Mouse (Mus musculus) heart, postnatal 4 days (tissue): ENCODE results near the gene Zfyve21. TPM values are rescaled to one million over a fixed set of nuclear protein-coding genes. Genes with fewer than 3 reads are reported as not detected.
A peak's percentile ranks its signal among the peaks of the same experiment; 100 is the strongest.

Experiments used
- DNase-seq: peaks from one replicate; pipeline ENCODE4 v3.0.0; 2021
- total RNA-seq, 2 experiments: library from RNA; stranded (reverse); gene quantifications; 2 replicates each; pipeline ENCODE4 v1.2.3; 2021

Zfyve21 gene
- 10 to 100 TPM; 36.2 to 38.7 TPM for total RNA-seq

DNA sequence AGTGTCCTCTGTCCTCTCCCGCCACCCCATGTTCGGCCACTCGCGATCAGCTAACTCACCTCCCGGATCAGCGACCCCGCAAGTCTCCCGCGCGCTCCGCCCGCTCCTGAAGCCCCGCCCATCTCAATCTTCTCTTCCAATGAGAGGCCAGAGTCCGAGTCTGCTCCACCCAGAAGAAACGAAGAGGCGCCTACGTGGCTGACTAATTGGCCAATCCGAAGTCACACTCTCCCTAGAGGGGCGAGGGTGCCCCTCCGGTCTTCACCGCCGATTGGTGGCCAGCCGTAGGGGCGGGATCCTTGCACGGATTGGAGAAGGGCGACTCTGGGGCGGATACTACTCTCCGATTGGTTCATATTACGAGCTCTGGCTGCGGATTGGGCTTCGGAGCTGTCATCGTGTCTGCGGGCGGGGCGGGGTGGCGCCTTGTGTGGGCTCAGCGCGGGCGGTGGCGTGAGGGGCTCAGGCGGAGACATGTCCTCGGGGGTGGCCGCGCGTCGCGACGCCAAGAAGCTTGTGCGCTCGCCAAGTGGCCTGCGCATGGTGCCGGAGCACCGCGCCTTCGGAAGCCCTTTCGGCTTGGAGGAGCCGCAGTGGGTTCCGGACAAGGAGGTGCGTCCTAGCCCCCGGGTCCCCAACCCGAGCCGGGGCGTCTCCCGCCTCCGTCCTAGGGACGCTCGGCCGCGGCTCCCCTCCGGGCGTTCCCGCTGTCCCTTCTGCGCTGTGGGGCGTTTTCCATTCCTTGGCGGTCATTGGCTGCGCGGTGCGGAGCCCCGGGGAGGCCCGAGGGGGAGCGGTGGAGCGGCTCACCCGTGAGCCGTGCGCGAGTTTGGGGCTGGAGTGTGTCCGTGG, at the start of gene Zfyve21, which contains the start of gene Xrcc3:
Zfyve21 (plus strand) TSS at position 405 of the 852 bp plus-strand sequence.
Xrcc3 (minus strand) TSS at position 108 of the 852 bp plus-strand sequence.
- peak; percentile 98 for DNase-seq

DNA sequence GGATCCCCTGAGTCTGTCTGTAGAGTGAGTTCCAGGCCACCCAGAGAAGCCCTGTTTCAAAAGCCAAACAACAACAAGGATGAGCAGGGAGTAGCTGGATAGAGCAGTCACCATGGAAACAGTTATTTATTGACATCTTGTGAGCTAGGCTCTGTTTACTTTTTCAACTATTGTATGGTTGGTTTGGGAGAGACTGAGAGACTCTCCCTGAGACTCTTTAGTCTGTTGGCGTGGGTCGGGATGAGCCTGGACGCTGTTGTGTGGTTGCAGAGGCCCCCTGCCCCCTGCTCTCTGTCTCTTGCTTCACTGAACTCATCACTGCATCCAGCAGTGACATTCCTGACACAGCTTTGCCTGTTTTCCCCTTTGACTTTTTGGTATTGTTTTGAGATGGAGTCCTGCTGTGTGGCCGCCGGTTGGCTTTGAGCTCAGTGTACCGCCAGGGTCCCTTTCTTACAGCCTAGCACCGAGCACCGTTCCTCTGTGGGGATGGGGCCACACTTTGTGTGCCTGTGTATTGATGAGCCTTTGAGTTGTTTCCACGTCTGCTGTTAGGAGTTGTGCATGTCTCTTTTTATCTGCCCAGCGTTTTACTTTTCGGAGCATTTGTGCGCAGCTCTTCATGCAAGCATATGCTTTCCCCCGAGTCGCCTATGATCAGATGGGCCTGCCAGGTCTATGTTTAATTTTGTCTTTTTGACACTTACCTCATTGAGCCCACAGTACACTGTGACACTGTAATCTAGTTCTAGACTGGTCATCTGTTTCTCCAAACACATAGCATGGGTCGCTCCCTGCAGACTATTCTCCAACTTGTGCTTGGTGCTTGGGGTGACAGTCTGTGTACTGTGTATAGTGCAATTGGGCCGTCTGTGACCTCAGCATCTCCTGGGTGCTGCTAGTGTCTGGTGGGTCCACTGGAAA, 47.4 kb upstream of the Zfyve21 start:
- DNase-seq = no peak

DNA sequence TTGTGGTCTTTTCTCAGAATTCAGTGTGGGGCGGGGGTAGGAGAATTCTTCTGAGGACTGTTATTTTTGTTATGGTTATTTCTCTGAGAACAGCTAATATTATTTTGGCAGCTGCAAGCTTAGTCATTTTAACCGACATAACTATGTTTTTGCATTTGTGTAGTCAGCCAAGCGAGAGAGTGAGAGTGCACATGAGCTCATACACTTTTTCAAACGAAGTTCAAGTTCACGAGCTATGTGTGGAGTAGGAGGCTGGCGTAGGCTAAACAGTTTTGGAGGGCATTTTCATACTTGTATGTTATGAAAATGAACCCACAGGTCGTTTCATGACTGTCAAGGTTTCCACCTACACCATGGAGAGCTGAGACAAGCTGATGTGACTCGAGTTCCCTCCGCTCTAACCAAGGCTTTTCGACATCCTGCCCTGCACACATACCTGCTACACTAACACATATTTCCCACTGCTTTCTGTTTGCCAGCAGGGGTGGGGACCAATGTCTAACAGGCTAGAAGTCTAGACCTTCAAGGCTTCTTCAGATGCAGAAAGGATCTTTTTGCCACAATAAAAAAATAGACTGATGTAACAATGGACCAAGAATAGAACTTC, 45.5 kb upstream of the Zfyve21 start:
- no peak for DNase-seq

DNA sequence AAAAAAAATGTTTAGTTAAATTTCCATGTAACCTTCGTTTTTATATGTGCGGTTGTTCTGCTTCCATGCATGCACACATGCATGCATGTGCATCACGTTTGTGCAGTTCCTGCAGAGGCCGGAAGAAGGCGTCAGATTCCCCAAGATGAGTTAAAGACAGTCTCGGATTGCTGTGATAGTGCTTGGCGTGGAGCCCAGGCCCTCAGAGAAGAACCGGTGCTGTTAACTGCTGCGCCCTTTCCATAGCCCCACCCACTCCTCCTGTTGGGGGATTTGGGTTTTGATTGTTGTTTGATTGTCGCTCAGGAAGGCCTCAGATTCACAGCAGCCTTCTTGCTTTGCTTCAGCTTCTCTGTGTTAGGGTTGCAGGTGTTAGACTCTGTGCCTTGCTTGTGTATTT, 44.7 kb upstream of the Zfyve21 start:
- DNase-seq = peak; percentile 78

DNA sequence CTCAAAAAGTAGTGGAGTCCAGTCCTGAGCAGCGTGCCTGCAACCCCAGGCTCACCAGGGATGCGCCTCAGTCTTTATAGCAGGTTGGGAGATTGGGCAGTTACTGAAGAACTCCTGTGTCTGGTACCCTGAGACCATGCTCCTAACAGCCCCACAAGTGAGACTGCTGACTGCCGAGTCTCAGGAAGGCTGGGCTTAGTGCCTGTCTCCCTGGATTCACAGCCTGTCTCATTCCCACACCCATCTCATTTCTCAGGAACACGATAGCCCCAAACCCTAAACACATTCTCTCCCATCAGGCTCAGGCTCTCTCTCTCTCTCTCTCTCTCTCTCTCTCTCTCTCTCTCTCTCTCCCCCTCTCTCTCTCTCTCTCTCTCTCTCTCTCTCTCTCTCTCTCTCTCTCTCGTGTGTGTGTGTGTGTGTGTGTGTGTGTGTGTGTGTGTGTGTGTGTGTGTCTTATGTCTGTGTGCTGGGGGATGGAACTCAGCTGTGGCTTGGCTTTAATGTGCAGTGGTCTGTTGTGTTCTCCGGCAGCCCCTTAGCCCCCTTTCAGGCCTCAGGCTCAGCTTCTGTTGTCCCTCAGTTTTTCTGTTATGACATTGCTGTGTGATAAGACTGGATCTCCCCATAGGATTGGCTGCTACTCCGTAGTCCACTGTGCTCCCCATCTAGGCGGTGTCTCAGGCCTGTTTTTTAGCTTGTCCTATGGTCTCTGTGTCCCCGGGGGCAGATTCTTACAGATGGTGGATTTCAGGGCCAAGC, 44.0 kb upstream of the Zfyve21 start:
- DNase-seq = no peak

DNA sequence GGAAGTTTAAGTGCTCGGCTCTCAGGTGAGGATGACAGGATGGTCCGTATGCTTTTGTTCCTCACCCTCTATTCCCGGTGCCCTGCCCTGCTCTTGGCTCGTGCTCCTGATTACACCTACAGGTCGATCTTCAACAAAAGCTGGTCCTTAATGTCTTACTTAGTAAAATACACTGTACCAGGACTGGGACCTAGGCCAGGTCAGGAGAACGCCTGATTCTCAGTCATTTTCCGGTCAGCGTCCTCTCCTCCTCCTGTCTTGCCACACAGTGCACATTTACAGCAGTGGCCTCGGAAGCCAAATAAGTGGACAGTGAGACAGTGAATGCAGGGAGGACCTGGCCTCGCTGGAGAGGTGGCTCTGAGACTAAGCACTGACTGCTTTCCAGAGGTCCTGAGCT, 43.3 kb upstream of the Zfyve21 start:
- no peak for DNase-seq

DNA sequence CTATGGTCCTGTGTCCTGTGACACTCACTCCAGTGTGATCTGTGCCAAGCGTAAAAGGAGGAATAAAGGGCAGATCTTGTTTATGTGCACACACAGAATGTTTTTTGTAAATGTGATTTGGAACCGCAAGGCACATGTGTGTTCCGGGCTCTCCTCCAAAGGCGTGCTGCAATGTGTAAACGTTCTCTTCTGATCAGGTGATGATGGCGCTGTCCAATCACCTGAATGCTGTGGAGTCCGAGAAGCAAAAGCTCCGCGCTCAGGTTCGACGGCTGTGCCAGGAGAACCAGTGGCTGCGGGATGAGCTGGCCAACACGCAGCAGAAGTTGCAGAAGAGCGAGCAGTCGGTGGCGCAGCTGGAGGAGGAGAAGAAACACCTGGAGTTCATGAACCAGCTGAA, 39.8 kb upstream of the Zfyve21 start:
- DNase-seq = no peak

DNA sequence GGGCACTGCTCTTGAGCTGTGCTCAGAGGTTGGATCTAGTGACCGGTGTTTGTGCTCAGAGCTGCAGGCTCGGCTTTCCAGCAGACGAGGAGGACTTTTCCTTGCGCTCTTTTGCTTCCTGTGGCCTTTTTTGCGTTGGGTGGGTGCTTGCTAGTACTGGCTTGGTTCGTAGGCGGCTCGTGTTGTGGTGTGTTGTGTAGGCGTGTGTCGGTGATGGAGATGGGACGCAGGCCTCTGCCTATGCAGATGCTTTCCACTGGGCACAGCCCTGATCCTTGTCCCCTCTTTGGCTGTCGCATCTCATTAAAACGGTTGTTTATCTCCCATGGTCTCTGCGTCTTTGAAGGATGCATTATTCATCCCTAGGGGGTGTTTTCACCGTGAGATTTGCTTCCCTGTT, 39.1 kb upstream of the Zfyve21 start:
- DNase-seq = no peak

DNA sequence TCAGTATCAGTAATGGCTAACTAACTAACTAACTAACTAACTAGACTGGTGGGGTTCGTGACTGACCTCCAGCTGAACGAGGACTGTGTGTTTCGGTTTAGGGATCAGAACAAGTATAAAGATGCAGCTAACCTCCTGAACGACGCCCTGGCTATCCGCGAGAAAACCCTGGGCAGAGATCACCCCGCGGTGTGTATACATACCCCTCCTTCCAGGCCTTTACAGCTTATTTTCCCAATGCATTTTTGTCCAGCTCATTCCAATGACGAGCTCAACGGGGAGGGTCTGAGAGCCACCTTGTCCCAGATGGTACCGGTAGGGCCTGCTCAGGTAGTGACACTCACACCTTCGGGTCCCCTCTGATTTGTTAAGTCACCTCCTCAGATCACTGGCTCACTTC, 36.1 kb upstream of the Zfyve21 start:
- no peak for DNase-seq

DNA sequence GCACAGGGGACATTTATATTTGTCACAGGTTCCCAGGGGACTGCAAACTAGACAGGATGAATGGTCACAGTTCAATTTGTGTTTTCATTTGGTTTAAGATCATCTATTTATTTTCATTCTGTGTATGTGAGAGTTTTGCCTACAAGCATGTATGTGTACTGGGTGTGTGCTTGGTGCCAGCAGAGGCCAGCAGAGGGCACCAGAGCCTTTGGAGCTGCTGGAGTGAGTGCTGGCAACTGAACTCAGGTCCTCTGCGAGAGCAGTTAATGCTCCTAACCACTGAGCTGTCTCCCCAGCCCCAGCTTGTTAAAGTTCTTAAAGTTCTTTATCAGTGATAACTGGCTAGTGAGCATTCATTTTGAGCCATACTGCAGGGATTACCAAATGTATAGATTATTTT, 34.4 kb upstream of the Zfyve21 start:
- DNase-seq = no peak

DNA sequence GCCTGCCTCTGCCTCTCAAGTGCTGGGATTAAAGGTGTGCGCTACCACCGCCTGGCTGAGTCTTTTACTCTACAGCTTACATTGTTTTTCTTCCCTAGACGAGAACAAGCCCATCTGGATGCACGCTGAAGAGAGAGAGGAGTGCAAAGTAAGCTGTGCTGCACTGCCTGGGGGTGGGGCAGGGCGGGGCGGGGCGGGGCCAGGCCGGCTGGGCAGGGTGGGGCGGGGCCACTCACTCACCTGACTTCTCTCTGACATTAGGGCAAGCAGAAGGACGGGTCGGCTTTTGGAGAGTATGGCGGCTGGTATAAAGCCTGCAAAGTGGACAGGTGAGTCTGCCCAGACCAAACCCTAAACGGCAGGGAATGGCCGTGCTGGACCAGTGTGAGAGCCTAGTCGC, 28.8 kb upstream of the Zfyve21 start:
- no peak for DNase-seq

DNA sequence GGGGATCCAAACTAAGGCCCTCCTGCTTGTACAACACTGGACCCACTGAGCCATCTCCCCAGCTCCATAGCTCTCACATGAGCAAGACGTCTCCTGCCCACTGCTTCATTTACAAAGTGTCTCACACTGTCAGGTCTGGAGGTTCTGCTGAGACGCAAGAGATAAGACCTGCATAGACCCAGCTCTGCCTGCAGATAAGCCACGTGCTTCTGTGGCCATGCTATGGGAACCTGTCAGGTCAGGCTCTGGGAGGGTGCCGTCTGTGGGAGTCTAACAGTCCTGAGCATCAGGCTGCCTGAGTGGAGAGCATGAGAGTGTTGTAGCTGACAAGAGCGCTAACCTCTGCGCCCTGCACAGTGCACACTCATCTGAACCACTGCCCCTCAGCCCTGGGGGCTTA, 27.0 kb upstream of the Zfyve21 start:
- DNase-seq = no peak

DNA sequence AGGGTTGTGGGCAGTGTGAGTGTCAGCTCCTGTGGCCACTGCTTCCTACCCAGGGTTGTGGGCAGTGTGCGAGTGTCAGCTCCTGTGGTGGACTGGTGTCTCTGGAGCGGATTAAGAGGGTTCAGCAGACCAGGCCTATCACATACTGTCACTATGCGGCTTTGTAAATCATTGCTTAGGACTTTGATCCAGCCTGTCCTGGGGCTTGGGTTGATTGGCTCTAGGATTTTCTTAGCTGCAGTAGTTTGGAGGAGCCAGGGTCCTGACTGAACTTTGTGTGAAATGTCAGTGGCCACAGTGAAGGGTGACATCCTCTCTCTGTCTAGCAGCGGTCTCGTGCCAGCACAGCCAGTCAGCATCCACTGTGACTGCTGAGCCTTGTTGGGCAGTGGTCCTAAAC, 23.9 kb upstream of the Zfyve21 start:
- no peak for DNase-seq

DNA sequence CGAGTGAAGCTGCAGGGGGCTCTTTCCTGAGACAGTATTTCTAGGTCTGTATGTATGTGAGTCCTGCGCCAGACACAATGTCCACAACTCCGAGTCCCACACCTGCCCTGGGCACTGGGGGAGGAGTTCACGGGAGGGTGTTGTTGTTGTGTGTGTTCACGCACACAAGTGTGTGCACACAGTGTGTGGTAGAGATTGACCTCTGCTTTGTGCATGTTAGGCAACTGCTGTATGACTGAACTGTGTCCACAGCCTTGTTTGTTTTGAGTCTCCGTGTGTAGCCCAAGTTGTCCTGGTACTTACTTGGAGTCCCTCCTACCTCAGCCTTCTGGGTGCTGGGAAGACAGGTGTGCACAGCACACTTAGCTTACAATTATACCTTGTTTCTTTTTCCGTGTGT, 23.3 kb upstream of the Zfyve21 start:
- DNase-seq = no peak

DNA sequence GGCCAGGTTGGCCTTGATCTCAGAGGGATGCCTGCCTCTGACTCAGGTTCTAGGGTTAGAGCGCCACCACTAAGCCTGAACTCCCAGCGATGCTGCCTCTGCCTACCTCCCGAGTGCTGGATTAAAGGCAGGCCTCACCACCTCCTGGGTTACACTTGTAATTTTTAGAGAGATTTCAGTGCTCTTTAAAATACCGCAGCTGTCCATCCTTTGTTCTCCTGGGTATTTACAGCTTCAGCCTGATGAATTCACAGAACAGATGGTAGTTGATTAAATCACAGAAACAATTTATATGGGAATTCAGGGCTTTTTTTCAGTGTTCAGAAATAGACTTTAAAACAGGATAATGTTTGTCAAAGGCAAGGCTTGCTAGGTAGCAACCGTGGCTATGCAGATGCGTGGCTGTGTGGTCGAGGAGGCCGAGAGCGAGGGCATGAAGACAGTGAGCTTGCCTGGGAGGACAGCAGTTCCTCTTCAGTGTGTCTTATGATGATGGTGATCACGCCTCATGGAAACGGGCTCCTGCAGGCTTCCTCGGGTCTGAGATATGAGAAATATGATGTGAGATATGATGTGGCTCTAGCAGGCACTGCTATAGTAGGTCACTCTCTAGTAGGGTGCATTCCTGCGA, 22.4 kb upstream of the Zfyve21 start:
- no peak for DNase-seq

DNA sequence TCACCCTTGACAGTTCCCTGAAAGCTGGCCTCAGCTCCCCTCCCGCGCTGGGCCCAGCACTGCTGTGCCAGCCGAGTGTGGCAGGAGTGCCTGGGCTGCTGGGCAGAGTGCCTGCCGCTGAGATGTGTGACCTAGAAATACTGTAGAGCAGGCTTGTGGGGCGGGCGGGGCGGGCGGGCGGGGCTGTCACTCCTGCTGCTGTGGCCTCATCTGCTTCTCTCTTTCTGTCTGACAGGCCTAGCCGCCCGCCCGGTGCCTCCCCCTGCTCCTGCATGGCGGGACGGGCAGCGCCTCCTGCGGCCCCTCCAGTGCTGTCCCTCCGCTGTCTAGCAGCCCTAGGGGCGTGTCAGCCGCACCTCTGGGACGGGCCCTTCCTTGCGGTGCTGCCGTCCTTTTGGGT, 19.9 kb upstream of the Zfyve21 start:
- DNase-seq = peak; percentile 82

DNA sequence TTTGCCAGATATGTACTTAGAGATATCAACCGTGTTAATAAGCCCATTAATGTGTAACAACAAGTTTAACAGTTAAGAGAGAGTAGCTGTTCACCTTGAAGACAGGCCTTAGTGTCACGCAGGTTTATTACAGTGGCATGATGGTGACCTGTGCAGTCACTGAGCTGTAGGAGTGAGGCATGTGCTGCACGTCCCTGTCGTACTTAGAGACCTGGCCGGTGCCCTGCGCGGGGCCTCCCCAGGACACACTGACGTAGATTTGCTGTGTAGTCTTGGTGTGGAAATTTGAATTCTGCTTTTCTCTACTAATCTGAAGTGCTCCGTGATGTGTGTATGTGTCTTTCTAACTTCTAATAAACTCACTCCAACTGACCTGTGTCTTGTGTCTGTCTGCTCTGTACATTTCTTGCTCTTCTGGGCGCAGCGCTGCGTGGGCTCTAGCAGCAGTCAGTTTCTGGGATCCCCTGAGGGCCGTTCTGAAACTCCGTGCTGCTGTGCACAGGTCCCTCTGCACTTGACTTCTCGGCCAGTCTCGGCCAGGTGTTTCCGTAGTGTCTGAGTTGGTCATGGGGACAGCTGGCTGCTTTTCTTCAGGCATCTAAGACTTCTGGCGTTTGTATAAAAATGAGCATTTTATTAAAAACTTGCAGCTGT, 19.3 kb upstream of the Zfyve21 start:
- DNase-seq = no peak

DNA sequence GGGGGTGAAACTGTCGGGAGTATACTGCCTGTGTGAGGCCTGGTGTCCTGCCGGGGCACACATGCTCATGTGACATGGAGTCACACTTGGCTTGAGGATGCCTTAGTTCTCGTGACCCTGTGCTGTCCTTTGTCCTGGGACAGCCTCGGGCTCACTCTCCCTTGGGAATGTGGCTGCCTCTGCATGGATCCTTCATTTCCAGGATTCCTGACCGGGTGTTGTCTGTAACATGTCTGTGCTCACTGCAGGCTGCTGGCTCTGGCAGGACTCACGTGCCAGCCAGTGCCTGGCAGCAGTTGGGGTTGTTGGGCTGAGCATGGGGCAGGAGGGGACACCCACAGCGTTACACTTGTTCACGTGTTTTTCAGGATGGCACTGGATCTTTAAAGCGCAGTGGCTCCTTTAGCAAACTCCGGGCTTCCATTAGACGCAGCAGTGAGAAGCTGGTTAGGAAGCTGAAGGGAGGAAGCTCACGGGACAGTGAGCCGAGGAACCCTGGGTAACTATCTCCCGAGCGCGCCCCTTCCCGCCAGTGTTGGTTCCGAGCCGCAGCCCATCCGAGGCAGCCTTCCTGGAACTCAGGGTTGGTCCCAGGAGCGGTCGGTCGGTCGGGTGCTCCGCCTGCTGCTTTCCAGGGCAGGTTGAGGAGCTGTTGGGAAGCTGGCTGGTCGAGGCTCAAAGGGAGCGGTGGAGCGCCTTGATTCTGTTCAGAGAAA, 18.6 kb upstream of the Zfyve21 start:
- DNase-seq = peak; percentile 70

DNA sequence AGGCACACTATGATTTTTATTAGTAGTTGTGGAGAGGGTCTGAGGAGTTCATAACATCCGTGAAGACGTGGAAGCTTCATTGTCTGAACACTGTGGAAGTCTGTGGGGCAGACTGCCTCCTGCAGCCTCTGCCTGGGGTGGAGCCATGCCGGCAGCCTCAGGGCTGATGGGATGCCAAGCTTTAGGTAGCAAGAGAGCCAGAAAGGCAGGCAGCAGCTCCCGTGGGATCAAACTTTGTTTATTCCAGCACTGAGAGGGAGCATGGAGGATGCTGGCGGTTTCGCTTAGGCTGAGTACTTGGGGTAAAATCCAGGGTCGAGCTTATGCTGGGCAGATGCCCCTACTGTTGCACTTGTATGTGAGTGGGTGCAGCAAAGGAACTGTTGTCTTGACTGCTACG, 16.7 kb upstream of the Zfyve21 start:
- DNase-seq = no peak

DNA sequence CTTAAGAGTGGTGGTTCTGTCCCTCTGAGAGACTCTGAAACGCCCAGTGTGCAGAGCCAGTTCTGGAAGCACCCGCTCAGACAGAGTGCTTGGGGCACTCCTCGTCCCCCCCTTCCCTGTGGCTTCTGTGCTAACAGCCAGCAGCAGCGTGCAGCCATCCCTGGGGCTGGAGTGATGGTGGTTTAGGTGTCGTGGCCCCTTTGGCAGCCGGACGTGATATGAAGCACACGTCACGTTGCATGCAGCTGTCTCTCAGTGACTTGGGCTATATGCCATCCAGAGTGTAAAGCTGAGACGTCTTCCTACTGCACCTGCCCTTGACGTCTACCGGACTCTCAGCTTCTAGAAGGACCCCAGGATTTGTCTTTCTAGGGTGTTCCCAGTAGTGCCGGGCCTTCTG, 15.5 kb upstream of the Zfyve21 start:
- no peak for DNase-seq
